Mouse (Mus musculus) kidney, adult 2 months (tissue): ENCODE measurements at regions not wholly inside any gene's neighbourhood (a gene's known extent, or its start where the extent isn't known, plus 50 kb on each side); places are given as distances from the start of the nearest gene placed in this dataset.

Experiments
- CTCF ChIP-seq: fragments of 200-500 bp; conservative IDR thresholded peaks from 2 replicates; pipeline ENCODE4 v1.5.1; 2011; ENCODE audit warnings: low read depth, mild to moderate bottlenecking, control low read depth, low read length, moderate library complexity, mixed read lengths; ENCODE audit not compliant: insufficient read depth, insufficient read length
- POLR2A ChIP-seq: fragments of 200-500 bp; IDR thresholded peaks from one replicate; pipeline ENCODE4 v1.6.1; 2011; ENCODE audit warnings: low read depth, low read length, control low read depth

DNA sequence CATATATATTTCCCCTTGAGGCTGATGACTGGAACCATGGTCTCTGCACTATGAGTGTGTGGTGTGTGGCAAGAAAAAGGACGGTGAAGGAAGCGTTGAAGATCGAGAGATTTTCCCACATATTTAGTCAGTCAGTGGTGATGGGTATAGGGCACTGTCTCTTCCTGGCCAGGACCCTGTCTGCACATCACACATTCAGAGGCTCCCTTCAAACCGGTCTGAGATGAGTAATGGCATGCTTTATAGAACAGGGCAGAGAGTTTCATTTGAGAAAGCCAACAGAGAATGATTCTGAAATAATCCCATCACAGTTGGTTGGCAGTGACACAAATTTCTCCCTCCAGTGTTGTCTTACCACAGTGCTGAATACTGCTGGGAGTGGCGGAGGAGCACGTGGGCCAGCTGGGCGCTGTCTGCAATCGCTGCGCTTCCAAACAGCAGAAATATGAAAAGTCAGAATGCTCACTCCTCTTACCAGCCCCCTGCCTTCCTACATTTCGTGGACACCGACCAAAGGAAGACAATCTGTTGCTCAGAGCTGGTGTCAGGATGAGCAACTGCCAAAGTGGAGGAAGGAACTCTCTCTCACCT is 77.2 kb upstream of the Rapgef5 start:
- TF ChIP-seq CTCF (no peak), POLR2A (no peak)
